Mouse (Mus musculus) liver, embryonic 16.5 days (tissue): ENCODE results near the gene Haus6. TPM values are rescaled to one million over a fixed set of nuclear protein-coding genes. Genes with fewer than 3 reads are reported as not detected.

Experiments used
- ATAC-seq: fragments of 200-750 bp; cut with Nextera tagmentation; 2 replicates; pipeline ENCODE4 v1.8.0; 2017; ENCODE audit warnings: low read depth, mild to moderate bottlenecking, moderate number of reproducible peaks, moderate library complexity
- H3K27ac ChIP-seq: fragments of 300-500 bp; sonication (generic); 2 replicates; pipeline ENCODE4 v1.5.1; 2014; ENCODE audit warnings: mild to moderate bottlenecking, low read length
- H3K27me3 ChIP-seq: fragments of 300-500 bp; sonication (generic); 2 replicates; pipeline ENCODE4 v1.6.1; 2014; ENCODE audit warnings: low read depth, low read length, mixed read lengths; ENCODE audit not compliant: control insufficient read depth, insufficient read depth
- H3K36me3 ChIP-seq: fragments of 300-500 bp; sonication (generic); 2 replicates; pipeline ENCODE4 v1.6.1; 2014; ENCODE audit warnings: mild to moderate bottlenecking; ENCODE audit not compliant: control insufficient read depth, insufficient read depth
- H3K4me1 ChIP-seq: fragments of 300-500 bp; sonication (generic); 2 replicates; pipeline ENCODE4 v1.6.1; 2014; ENCODE audit warnings: low read depth, low read length, mixed read lengths; ENCODE audit not compliant: control insufficient read depth
- H3K4me2 ChIP-seq: fragments of 300-500 bp; sonication (generic); 2 replicates; pipeline ENCODE4 v1.6.1; 2014; ENCODE audit warnings: low read depth, low read length, mixed read lengths
- H3K4me3 ChIP-seq: fragments of 300-500 bp; sonication (generic); 2 replicates; pipeline ENCODE4 v1.5.1; 2014; ENCODE audit warnings: low read depth, mild to moderate bottlenecking, low read length
- H3K9ac ChIP-seq: fragments of 300-500 bp; sonication (generic); 2 replicates; pipeline ENCODE4 v1.6.1; 2014; ENCODE audit warnings: low read depth, low read length
- H3K9me3 ChIP-seq: fragments of 300-500 bp; sonication (generic); replicated peaks from 2 replicates; pipeline ENCODE4 v1.6.1; 2016; ENCODE audit warnings: low read length; ENCODE audit not compliant: control insufficient read depth
- WGBS: fragments of 180-500 bp; shearing (Covaris S2); extraction: QIAGEN DNeasy Blood & Tissue Kit; methylation state at CpG from one replicate; pipeline ENCODE4 v1.1.7; 2014; ENCODE audit not compliant: insufficient replicate concordance; 5-methylcytosine and 5-hydroxymethylcytosine counted together
- polyA plus RNA-seq: library from polyadenylated mRNA; unstranded; fragments of >200 nt; fragmentation: Nextera tagmentation; extraction: Ambion mirVana; gene quantifications from 2 replicates; pipeline ENCODE4 v1.2.1, GENCODE M21; 2015

Gene Haus6
- polyA plus RNA-seq, 1 experiment from 2014 or later = 10.5 TPM

DNA sequence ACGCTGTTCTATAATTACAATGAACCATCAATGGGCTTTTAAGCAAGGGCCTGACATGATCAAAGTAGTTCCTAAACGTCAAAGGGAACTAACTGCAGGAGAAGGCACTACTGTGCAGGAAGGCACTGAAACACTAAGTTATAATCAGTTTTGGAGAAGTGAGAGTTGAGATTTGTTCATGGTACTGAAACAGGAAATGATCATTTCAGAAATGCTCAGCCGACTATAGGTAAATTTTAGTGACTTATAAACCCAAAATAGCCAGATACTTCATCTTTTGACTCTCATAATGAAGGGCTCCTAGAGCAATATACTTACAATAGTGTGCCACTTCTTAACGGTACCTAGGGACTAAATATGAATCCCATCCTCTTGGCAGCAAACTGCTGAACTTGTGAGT lies 31.8 kb downstream of the Haus6 start:
- H3K36me3 ChIP-seq = peaks cover 15% of the 10 kb centered on the region
- H3K9ac ChIP-seq = no peak overlapping the region
- 55% methylated on average over 4 of the region's 4 CpGs for WGBS
- H3K27me3 ChIP-seq = no peaks in the 10 kb centered on the region
- ATAC-seq = no peak
- H3K4me2 ChIP-seq = no peak overlapping the region
- H3K27ac ChIP-seq = no peak overlapping the region
- no peaks in the 10 kb centered on the region for H3K9me3 ChIP-seq
- H3K4me1 ChIP-seq = peaks cover 16% of the 10 kb centered on the region
- H3K4me3 ChIP-seq = no peak overlapping the region

DNA sequence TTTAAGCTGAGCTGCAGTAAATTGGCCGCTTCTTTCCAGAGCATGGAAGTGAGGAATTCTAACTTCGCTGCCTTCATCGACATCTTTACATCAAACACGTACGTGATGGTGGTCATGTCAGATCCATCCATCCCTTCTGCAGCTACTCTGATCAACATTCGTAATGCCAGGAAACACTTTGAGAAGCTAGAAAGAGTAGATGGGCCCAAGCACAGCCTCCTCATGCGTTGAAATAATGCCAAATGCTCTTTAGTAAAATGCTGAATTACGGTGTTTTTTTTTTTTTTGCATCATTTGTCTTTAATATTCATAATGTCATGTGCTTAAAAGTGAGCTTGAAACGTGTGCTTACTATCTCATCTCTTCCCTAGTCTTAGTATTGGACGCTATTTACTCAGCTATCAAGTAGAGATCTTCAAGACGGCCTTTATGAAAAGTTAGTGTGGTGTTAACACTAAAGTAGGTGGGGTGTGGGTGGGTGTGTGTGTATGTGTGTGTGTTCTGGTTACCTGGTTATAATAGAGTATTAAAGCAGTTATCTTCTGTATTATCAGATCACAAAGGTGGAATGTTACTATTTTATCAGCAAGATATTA lies 35.1 kb downstream of the Haus6 start:
- H3K9me3 ChIP-seq = no peaks in the 10 kb centered on the region
- no peak for ATAC-seq
- 7% methylated on average over 11 of the region's 11 CpGs for WGBS
- peak overlapping the region; percentile 86 for H3K9ac ChIP-seq
- H3K27me3 ChIP-seq = no peaks in the 10 kb centered on the region
- H3K4me3 ChIP-seq = peak overlapping the region; percentile 79
- peak overlapping the region; percentile 96 for H3K27ac ChIP-seq
- peaks cover 22% of the 10 kb centered on the region for H3K4me1 ChIP-seq
- peaks cover 8% of the 10 kb centered on the region for H3K36me3 ChIP-seq
- peak overlapping the region; percentile 82 for H3K4me2 ChIP-seq

DNA sequence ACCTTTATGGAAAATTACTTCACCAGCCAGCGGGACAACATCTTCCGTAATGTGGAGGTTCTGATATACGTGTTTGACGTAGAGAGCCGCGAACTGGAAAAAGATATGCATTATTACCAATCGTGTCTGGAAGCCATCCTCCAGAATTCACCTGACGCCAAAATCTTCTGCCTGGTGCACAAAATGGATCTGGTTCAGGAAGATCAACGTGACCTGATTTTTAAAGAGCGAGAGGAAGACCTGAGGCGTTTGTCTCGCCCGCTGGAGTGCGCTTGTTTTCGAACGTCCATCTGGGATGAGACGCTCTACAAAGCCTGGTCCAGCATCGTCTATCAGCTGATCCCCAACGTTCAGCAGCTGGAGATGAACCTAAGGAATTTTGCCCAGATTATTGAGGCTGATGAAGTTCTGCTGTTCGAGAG lies 35.7 kb downstream of the Haus6 start:
- no peak for ATAC-seq
- peak overlapping the region; percentile 86 for H3K9ac ChIP-seq
- H3K4me2 ChIP-seq = peak overlapping the region; percentile 82
- no peaks in the 10 kb centered on the region for H3K9me3 ChIP-seq
- peaks cover 6% of the 10 kb centered on the region for H3K36me3 ChIP-seq
- peak overlapping the region; percentile 79 for H3K4me3 ChIP-seq
- H3K4me1 ChIP-seq = peaks cover 22% of the 10 kb centered on the region
- H3K27ac ChIP-seq = peak overlapping the region; percentile 96
- WGBS = under 1% methylated on average over 20 of the region's 20 CpGs
- H3K27me3 ChIP-seq = no peaks in the 10 kb centered on the region

DNA sequence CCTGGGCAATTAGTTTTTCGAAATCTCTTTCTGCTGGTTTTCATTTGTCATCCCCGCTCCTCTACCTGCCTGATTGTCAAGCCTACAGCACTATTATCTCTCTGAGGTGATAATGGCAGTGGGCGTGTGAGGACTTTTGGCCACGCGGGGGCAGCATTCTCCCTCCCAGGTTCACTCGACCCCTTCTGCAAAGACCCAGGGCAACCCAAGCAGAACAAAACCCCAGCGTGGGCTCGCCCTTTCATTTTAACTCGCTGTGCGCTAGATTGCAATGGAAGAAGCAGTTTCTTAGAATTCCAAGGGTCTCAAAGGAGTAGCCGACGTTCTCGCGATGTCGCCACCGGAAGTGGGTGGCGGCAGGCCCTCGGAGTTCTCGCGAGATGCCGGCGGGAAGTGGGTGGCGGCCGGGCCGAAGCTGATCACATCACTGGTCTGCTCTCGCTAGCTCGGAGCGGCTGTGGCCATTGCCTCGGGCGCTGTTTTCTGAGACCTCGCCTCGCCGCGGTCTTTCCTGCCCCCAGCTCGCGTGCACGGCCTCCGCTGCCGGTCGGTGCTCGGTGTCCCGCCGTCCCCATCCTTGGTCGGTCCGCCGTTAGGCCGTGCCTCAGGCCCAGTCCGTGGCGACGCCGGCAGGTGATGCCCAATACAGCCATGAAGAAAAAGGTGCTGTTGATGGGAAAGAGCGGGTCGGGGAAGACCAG lies 36.4 kb downstream of the Haus6 start, which contains the start of gene Rraga:
Gene Rraga, plus strand, starts transcription at position 386 of the 701 bp plus-strand sequence.
- under 1% methylated on average over 53 of the region's 53 CpGs for WGBS
- peak; percentile 98 for ATAC-seq
- H3K4me2 ChIP-seq = peak within 1 kb of the TSS; percentile 82
- H3K27ac ChIP-seq = peak within 1 kb of the TSS; percentile 96
- peak within 1 kb of the TSS; percentile 86 for H3K9ac ChIP-seq
- peak within 1 kb of the TSS; percentile 79 for H3K4me3 ChIP-seq
- H3K9me3 ChIP-seq = no peaks in the 10 kb centered on the region
- H3K4me1 ChIP-seq = peaks cover 22% of the 10 kb centered on the region
- H3K36me3 ChIP-seq = peaks cover 5% of the 10 kb centered on the region
- H3K27me3 ChIP-seq = no peaks in the 10 kb centered on the region

DNA sequence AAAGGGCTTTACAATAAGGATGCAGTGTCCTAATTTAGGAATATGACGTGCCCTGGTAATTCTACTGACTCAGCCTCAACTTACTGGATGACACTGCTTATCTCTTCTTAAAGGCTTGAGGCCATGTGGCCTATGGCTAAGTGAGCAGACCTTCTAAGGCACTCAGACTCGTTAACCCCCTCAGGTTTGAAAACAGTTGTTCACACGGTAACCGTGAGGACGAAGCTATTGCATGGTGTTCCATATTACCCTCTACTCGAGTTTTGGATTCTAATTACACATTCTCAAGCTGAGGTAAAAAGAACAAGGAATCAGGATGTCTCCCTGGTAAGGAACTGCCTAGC lies 36.9 kb downstream of the Haus6 start:
- Histone ChIP-seq H3K9ac (peak overlapping the region; percentile 86), H3K4me1 (peaks cover 22% of the 10 kb centered on the region), H3K27me3 (no peaks in the 10 kb centered on the region), H3K27ac (peak overlapping the region; percentile 96), H3K9me3 (no peaks in the 10 kb centered on the region), H3K4me2 (peak overlapping the region; percentile 82), H3K36me3 (peaks cover 2% of the 10 kb centered on the region), H3K4me3 (peak overlapping the region; percentile 79)
- no peak for ATAC-seq
- 12% methylated on average over 6 of the region's 6 CpGs for WGBS

DNA sequence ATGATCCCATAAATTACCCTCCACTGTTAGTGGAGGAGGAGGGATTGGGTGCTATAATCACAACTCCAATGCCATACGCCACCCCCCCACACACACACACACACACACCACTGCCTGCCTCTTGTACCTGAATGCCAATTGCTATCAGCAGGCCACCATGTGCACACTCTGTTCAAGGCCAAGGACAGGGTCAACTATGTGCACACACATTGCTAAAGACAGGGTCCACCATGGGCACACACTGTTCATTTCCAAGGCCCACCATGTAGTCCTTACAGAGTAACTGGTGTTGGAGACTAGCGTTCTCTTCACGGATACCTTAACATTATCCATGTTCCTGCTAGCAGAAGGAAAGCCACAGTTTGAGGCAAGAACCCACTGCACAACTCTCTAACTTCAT lies 50.8 kb downstream of the Haus6 start:
- Histone ChIP-seq H3K9me3 (no peaks in the 10 kb centered on the region), H3K4me2 (no peak overlapping the region), H3K27me3 (no peaks in the 10 kb centered on the region), H3K4me1 (no peaks in the 10 kb centered on the region), H3K9ac (no peak overlapping the region), H3K27ac (no peak overlapping the region), H3K36me3 (no peaks in the 10 kb centered on the region), H3K4me3 (no peak overlapping the region)
- ATAC-seq = no peak
- WGBS = 83% methylated on average over 3 of the region's 3 CpGs

DNA sequence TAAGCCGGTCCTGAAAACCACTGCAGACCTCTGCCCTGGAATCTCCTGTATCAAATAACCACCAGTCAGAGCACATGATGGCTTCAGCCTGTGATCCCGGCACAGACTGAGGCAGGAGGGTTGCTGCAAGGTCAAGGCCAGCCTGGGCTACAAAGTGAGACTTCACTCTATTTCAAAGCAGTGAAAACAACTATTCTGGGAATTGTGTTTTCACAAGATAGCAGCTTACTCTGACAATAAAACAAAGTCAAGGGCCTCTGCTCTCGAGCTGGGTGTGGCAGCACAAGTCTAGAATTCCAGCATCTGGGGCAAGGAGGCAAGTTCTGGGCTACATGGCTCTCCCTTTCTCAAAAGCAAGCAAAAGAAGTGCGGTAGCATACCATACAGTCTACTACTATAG lies 52.8 kb downstream of the Haus6 start:
- H3K27me3 ChIP-seq = no peaks in the 10 kb centered on the region
- no peak for ATAC-seq
- no peak overlapping the region for H3K4me2 ChIP-seq
- H3K9me3 ChIP-seq = no peaks in the 10 kb centered on the region
- H3K27ac ChIP-seq = no peak overlapping the region
- WGBS = 52% methylated on average over 4 of the region's 4 CpGs
- no peak overlapping the region for H3K4me3 ChIP-seq
- H3K36me3 ChIP-seq = no peaks in the 10 kb centered on the region
- H3K4me1 ChIP-seq = no peaks in the 10 kb centered on the region
- no peak overlapping the region for H3K9ac ChIP-seq

DNA sequence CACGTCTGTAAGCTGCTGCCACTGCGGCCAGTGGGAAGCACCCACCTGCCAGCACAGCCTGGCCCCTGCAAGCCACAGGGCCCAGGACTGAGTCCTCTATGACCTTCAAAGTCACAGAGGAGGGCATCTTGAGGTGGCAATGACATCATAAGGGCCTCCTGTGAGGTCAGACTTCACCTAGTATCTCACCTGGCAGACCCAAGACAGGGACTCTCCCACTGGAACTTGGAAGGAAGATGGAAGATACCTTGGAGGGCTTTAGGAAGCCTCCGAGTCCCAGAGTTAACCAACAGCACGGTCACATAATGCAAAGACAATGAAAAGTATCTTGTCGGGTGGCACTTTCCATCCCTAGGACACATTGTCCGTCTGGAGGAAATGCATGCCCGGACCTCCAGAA lies 53.6 kb downstream of the Haus6 start, which contains the start of gene Saxo1:
Gene Saxo1, minus strand, starts transcription at position 101 of the 400 bp plus-strand sequence.
- Histone ChIP-seq H3K27ac (no peak within 1 kb of the TSS), H3K4me1 (no peaks in the 10 kb centered on the region), H3K9me3 (no peaks in the 10 kb centered on the region), H3K27me3 (no peaks in the 10 kb centered on the region), H3K4me2 (no peak within 1 kb of the TSS), H3K36me3 (no peaks in the 10 kb centered on the region), H3K9ac (no peak within 1 kb of the TSS), H3K4me3 (no peak within 1 kb of the TSS)
- ATAC-seq = no peak
- 71% methylated on average over 7 of the region's 7 CpGs for WGBS

DNA sequence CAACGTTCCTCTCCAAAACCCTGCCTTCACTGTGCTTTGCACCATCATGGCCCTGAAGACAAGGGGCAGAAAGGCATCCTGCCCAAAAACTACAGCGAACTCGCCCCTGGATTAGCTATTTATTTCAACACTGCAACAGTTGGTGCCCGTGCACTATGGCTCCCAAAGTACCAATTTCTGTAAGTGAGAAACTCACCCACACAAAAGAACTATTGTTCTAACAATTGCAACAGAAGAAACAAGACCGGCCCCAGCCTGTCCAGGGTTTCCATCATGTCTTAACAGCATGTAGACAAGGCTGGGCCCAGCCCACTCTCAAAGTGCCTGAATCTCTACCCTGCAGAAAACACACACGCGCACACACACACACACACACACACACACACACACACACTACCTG lies 54.5 kb downstream of the Haus6 start:
- 66% methylated on average over 7 of the region's 7 CpGs for WGBS
- no peak for ATAC-seq

More for the DNA sequence above, 54.5 kb downstream of the Haus6 start:
- Histone ChIP-seq H3K27me3 (no peaks in the 10 kb centered on the region), H3K27ac (no peak overlapping the region), H3K4me3 (no peak overlapping the region), H3K9me3 (no peaks in the 10 kb centered on the region), H3K9ac (no peak overlapping the region), H3K36me3 (no peaks in the 10 kb centered on the region), H3K4me2 (no peak overlapping the region), H3K4me1 (no peaks in the 10 kb centered on the region)
